Mouse (Mus musculus) heart, adult 2 months (tissue): ENCODE measurements around the gene Peli1. TPM values are rescaled to one million over a fixed set of nuclear protein-coding genes. Genes with fewer than 3 reads are reported as not detected.

Source experiments
- DNase-seq, 2 experiments: peaks; one replicate each; pipeline ENCODE4 v3.0.0; 2021
- H3K27ac ChIP-seq: fragments of 200-600 bp; 2 replicates; pipeline ENCODE4 v1.8.1; 2022
- H3K27me3 ChIP-seq: fragments of 200-500 bp; 2 replicates; pipeline ENCODE4 v1.6.1; 2012; ENCODE audit warnings: mild to moderate bottlenecking, low read length, inconsistent platforms, mixed read lengths; ENCODE audit not compliant: control insufficient read depth, insufficient read depth
- H3K36me3 ChIP-seq: fragments of 200-500 bp; 2 replicates; pipeline ENCODE4 v1.6.1; 2012; ENCODE audit warnings: low read length, inconsistent platforms; ENCODE audit not compliant: control insufficient read depth, insufficient read depth
- H3K4me1 ChIP-seq: fragments of 200-500 bp; 2 replicates; pipeline ENCODE4 v1.6.1; 2011; ENCODE audit warnings: low read length; ENCODE audit not compliant: control insufficient read depth, insufficient read depth
- H3K4me3 ChIP-seq: fragments of 200-600 bp; 2 replicates; pipeline ENCODE4 v1.8.1; 2022
- H3K79me2 ChIP-seq: fragments of 200-500 bp; replicated peaks from 2 replicates; pipeline ENCODE4 v1.6.1; 2012; ENCODE audit warnings: mild to moderate bottlenecking, inconsistent platforms, low read length, moderate library complexity, mixed read lengths; ENCODE audit not compliant: control insufficient read depth, insufficient read depth
- H3K9ac ChIP-seq: fragments of 200-500 bp; 2 replicates; pipeline ENCODE4 v1.6.1; 2012; ENCODE audit warnings: low read depth, mild to moderate bottlenecking, control low read depth, inconsistent platforms, low read length, mixed read lengths
- CTCF ChIP-seq: fragments of 200-600 bp; IDR thresholded peaks from 2 replicates; pipeline ENCODE4 v1.8.1; 2022; ENCODE audit warnings: antibody characterized with exemption, mild to moderate bottlenecking, moderate library complexity
- EP300 ChIP-seq: fragments of 200-500 bp; IDR thresholded peaks from 2 replicates; pipeline ENCODE4 v1.6.1; 2011; ENCODE audit warnings: low read depth, low read length, control low read depth; ENCODE audit not compliant: insufficient read depth
- POLR2A ChIP-seq: fragments of 200-500 bp; IDR thresholded peaks from 2 replicates; pipeline ENCODE4 v1.6.1; 2011; ENCODE audit warnings: mild to moderate bottlenecking, low read depth, low read length, control low read depth; ENCODE audit not compliant: insufficient read depth
- WGBS: fragments of 180-500 bp; shearing (Covaris S2); methylation state at CpG from one replicate; pipeline ENCODE4 v1.1.7; 2018; 5-methylcytosine and 5-hydroxymethylcytosine counted together
- intact Hi-C: fragments of 180-260 bp; cut with DNase I; formaldehyde crosslinking; loops from one replicate; pipeline ENCODE4 v1.15.1; 2025
- polyA plus RNA-seq: library from polyadenylated mRNA; depleted of rRNA; stranded (reverse); fragments of >200 nt; gene quantifications from 2 replicates; pipeline ENCODE4 v1.2.3, GENCODE M21; 2012
- total RNA-seq, 2 experiments: library from RNA; stranded (reverse); gene quantifications; 2 replicates each; pipeline ENCODE4 v1.2.3; 2021

Peli1 gene
- total and polyA plus RNA-seq, 3 experiments = 6.2 to 13.7 (median 13.6) TPM

DNA sequence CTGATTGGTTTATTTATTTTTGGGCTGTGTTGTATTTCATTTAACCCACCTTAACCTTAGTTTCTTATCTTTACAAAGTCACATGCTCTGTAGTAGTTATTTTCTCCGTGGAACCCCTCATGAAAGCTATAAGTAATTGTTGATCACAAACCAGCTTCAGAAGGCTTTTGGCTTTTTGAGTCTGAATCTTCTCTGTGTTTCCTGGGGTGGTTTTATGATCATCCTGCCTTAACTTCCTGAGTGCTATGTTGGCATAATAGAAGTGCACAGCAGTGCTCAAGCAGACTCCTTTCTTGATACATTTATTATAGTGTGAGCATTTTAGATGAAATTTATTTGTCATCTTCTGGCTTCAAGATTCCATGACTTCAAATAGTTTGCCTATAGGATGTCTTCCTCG lies 12.1 kb downstream of the Peli1 start:
- Histone ChIP-seq H3K27me3 (no peaks in the 10 kb centered on the region), H3K36me3 (peaks cover 13% of the 10 kb centered on the region), H3K79me2 (peaks cover 10% of the 10 kb centered on the region), H3K9ac (no peak overlapping the region), H3K4me1 (peaks cover 12% of the 10 kb centered on the region), H3K4me3 (no peak overlapping the region), H3K27ac (no peak overlapping the region)
- no peak for DNase-seq
- no peak for TF ChIP-seq POLR2A
- no peak for TF ChIP-seq CTCF
- no peak for TF ChIP-seq EP300
- 47% methylated on average over 2 of the region's 2 CpGs for WGBS
- intact Hi-C loops = no loop called here

DNA sequence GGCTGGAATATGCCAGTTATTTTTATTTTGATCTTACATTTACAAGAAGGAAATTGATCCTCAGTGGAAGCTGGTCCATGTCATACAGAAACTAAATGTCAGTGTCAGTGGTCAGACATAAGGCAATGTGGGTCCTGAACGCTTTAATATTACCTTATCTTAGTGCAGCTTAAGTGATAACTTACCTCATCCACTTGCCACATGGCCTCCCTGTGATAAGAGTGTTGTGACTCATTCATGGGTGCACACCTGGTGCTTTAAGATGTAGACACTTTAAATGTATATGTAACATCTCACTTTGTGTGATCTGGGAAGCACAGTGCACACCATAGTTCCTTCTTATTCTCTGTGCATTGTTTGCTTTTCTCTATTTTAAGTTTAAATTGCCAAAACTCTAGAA lies 14.3 kb downstream of the Peli1 start:
- no peak overlapping the region for H3K4me3 ChIP-seq
- H3K36me3 ChIP-seq = peaks cover 10% of the 10 kb centered on the region
- intact Hi-C loops = no loop called here
- no peak overlapping the region for H3K27ac ChIP-seq
- no peak for TF ChIP-seq POLR2A
- TF ChIP-seq EP300 = no peak
- TF ChIP-seq CTCF = no peak
- peaks cover 12% of the 10 kb centered on the region for H3K4me1 ChIP-seq
- WGBS = 39% methylated on average over 1 of the region's 1 CpGs
- no peak overlapping the region for H3K9ac ChIP-seq
- H3K27me3 ChIP-seq = no peaks in the 10 kb centered on the region
- peaks cover 5% of the 10 kb centered on the region for H3K79me2 ChIP-seq
- no peak for DNase-seq

DNA sequence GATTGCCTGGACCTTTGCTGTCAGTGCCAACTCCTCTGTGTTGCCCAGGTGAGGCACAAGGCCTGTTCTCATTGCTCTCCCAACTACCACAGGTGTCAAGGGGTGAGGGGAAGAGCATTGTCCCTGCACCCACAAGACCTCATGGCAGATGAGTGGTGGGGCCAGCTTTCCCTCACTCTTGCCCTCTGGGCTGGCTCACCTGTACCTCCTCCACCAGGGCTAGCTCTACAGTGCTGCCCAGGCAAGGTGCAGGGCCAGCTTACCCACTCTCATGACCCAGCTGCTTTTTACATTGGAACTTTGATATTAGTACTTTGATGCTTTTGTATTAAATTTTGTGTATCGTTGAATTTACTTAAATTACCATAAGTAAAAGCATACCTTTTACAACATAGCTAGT lies 16.0 kb downstream of the Peli1 start:
- Histone ChIP-seq H3K36me3 (peaks cover 10% of the 10 kb centered on the region), H3K27ac (no peak overlapping the region), H3K4me3 (no peak overlapping the region), H3K79me2 (peaks cover 8% of the 10 kb centered on the region), H3K9ac (no peak overlapping the region), H3K27me3 (no peaks in the 10 kb centered on the region), H3K4me1 (peaks cover 11% of the 10 kb centered on the region)
- TF ChIP-seq CTCF (no peak), POLR2A (no peak), EP300 (no peak)
- WGBS = 100% methylated on average over 1 of the region's 1 CpGs
- intact Hi-C loops = no loop called here
- DNase-seq = no peak

DNA sequence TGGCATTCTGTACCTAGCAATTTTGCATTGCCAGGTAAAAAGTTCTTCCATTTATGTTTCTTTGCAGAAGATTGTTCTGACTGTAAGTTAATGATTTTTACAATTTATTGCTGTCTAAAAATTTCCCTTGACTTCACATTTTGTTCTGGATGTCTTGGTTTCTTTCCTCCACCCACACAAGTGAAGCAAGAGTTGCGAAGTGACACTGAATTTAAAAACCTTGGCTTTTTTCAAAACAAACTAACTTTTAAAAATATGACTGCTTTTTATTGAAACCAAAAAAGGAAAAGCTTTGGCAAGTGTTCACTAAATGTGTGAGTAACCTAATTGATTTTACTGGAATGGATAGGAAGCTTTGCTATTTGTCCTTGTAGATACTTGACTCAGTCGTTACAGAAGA lies 18.2 kb downstream of the Peli1 start:
- H3K27ac ChIP-seq = no peak overlapping the region
- peaks cover 5% of the 10 kb centered on the region for H3K36me3 ChIP-seq
- no peak for DNase-seq
- no peaks in the 10 kb centered on the region for H3K27me3 ChIP-seq
- H3K4me3 ChIP-seq = no peak overlapping the region
- no peak overlapping the region for H3K9ac ChIP-seq
- no peak for TF ChIP-seq EP300
- TF ChIP-seq CTCF = no peak
- no peak for TF ChIP-seq POLR2A
- peaks cover 9% of the 10 kb centered on the region for H3K4me1 ChIP-seq
- 56% methylated on average over 2 of the region's 2 CpGs for WGBS
- intact Hi-C loops = no loop called here
- peaks cover 8% of the 10 kb centered on the region for H3K79me2 ChIP-seq

DNA sequence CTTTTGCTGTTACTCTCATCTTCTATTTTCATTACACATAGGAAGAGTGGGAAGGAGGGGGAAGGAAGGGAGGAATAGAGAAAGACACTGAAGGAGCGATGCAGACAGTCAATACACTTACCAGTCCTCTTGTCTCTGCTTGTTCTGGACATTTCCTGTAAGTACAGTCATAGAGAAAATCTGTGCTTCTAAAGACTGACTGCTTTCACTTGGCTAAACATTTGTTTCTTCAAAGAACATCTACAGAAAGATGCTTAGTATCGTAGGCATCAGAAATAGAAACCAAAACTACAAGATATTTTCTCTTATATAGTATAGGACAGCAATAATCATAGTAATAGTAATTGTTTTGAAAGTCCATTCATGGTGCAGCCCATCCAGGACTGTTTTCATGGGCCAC lies 23.4 kb downstream of the Peli1 start:
- intact Hi-C loops = no loop called here
- Histone ChIP-seq H3K79me2 (peaks cover 3% of the 10 kb centered on the region), H3K9ac (no peak overlapping the region), H3K4me1 (peaks cover 7% of the 10 kb centered on the region), H3K27me3 (no peaks in the 10 kb centered on the region), H3K36me3 (peaks cover 7% of the 10 kb centered on the region), H3K4me3 (no peak overlapping the region), H3K27ac (no peak overlapping the region)
- WGBS = 54% methylated on average over 2 of the region's 2 CpGs
- no peak for TF ChIP-seq POLR2A
- no peak for TF ChIP-seq CTCF
- no peak for TF ChIP-seq EP300
- DNase-seq = no peak

DNA sequence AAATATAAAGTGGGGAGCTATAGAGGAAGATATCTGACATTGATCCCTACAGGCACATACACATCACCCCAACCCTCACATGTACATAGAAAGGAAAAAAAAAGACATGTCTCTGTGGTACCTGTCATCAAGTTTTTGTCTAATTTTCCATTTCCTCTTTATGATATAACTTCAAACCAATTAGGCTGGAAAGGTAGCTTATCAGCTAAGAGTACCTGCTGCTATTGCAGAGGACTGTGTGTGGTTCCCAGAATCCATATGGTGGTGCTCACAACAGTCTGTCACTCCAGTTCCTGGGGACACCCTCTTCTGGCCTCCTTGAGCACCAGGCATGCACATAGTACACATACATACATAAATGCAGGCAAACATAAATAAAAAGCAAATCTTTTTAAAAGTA lies 24.7 kb downstream of the Peli1 start:
- Histone ChIP-seq H3K4me1 (peaks cover 7% of the 10 kb centered on the region), H3K4me3 (no peak overlapping the region), H3K79me2 (peaks cover 2% of the 10 kb centered on the region), H3K27ac (no peak overlapping the region), H3K36me3 (peaks cover 7% of the 10 kb centered on the region), H3K9ac (no peak overlapping the region), H3K27me3 (no peaks in the 10 kb centered on the region)
- TF ChIP-seq CTCF = no peak
- no peak for TF ChIP-seq POLR2A
- no peak for TF ChIP-seq EP300
- DNase-seq = no peak
- intact Hi-C loops = no loop called here
